ENCODE assay signal across 18 mouse cellular contexts in genomic region chr9:45945721-45946120, GRCm38 (mm10). TPM values are rescaled to one million over a fixed set of nuclear protein-coding genes. Genes with fewer than 3 reads are reported as not detected.
A peak's percentile ranks its signal among the peaks of the same experiment; 100 is the strongest.
DNase-seq lines count a peak whose midpoint lies in the region; ATAC-seq and TF ChIP-seq lines count a peak whose summit lies in the region.
"Had no signal": no experiment of that assay in that cellular context is flagged by ENCODE, and none has a peak within 500 bp of the region (broad histone marks: within the 10 kb centered on the region; RNA-seq: fewer than 3 reads in every experiment).

No protein-coding gene starts in this region.

- no peak overlapping the region for H3K9ac ChIP-seq in midbrain, postnatal 0 days (replicated peaks; ENCODE audit: low read length, poor library complexity, severe bottlenecking)
- H3K9ac ChIP-seq: forebrain, embryonic 15.5 days; heart, embryonic 15.5 days; lung, embryonic 14.5 days had no signal

- no peak overlapping the region for H3K4me3 ChIP-seq in midbrain, postnatal 0 days (ENCODE audit: low read depth, low read length)
- H3K4me3 ChIP-seq: forebrain, embryonic 15.5 days; heart, embryonic 15.5 days; hindbrain, embryonic 13.5 days had no signal

- H3K9me3 ChIP-seq in midbrain, postnatal 0 days (ENCODE audit: low read length), result no peaks in the 10 kb centered on the region
- H3K9me3 ChIP-seq: forebrain, embryonic 15.5 days; G1E; heart, embryonic 15.5 days; hindbrain, embryonic 13.5 days had no signal

- H3K27me3 ChIP-seq in midbrain, postnatal 0 days (ENCODE audit: insufficient read depth, low read length), result no peaks in the 10 kb centered on the region
- H3K27me3 ChIP-seq: forebrain, embryonic 15.5 days; heart, embryonic 15.5 days; hindbrain, embryonic 13.5 days had no signal

- no peak for TF ChIP-seq CTCF in midbrain, postnatal 0 days (IDR thresholded peaks at IDR 0.05)

- peak; percentile 5 for DNase-seq in gastrocnemius, postnatal 25 days
- no peak for DNase-seq in gastrocnemius, adult 18-20 months (ENCODE audit: low spot score)
- peak; percentile 47 for DNase-seq in brain, adult 2 months (ENCODE audit: low read depth, low spot score)
- DNase-seq in cerebellum, postnatal 36 days, result peak; percentile 58 to 61
- peak; percentile 65 for DNase-seq in thymus, postnatal 14 days
- DNase-seq in adrenal gland, adult 18-20 months (ENCODE audit: low spot score in 2 of 2), result no peak
- no peak for DNase-seq in midbrain, postnatal 0 days (ENCODE audit: low spot score)
- no peak for DNase-seq in kidney, postnatal 10 days
- DNase-seq: adrenal gland, postnatal 25 days; gastrocnemius, postnatal 14 days; kidney, adult 11 months; kidney, postnatal 4 days; lung, embryonic 14.5 days had no signal

- H3K36me3 ChIP-seq in midbrain, postnatal 0 days (ENCODE audit: insufficient read depth, low read length), result peaks cover 89% of the 10 kb centered on the region

- no peaks in the 10 kb centered on the region for H3K4me1 ChIP-seq in midbrain, postnatal 0 days (ENCODE audit: insufficient read depth, low read length)
- H3K4me1 ChIP-seq: forebrain, embryonic 15.5 days; heart, embryonic 15.5 days; hindbrain, embryonic 13.5 days had no signal

- no peak for ATAC-seq in midbrain, postnatal 0 days (ENCODE audit: low FRiP score)
- ATAC-seq: forebrain, embryonic 15.5 days; midbrain, embryonic 16.5 days had no signal

- WGBS in midbrain, postnatal 0 days, result 87% methylated on average over 13 of the region's 13 CpGs

- H3K4me2 ChIP-seq in midbrain, postnatal 0 days (ENCODE audit: low read depth, low read length, poor library complexity, severe bottlenecking), result no peak overlapping the region
- H3K4me2 ChIP-seq: forebrain, embryonic 15.5 days; heart, embryonic 15.5 days; hindbrain, embryonic 13.5 days; lung, embryonic 14.5 days had no signal

- no peak overlapping the region for H3K27ac ChIP-seq in midbrain, postnatal 0 days (ENCODE audit: low read depth, low read length)
- H3K27ac ChIP-seq: forebrain, embryonic 15.5 days; heart, embryonic 15.5 days; hindbrain, embryonic 13.5 days had no signal

RNA-seq across cellular contexts. Expression of gene Sidt2, which starts 9.3 kb away (rescaled TPM):
- 10 to 100 TPM; 67.9 to 70.2 TPM for total RNA-seq in gastrocnemius, postnatal 25 days (2021)
- 10 to 100 TPM; 57.8 to 66.2 TPM for total RNA-seq in gastrocnemius, adult 18-20 months (2021)
- 100 to 1,000 TPM; 119 to 265 TPM for total RNA-seq in adrenal gland, adult 18-20 months (2021)
- 107 and 115 TPM in 2 replicates for total RNA-seq in midbrain, postnatal 0 days (2014; rRNA removed)
- polyA plus RNA-seq in midbrain, postnatal 0 days (2015; fragmentation: Nextera tagmentation; extraction: Ambion mirVana), result 46.7 and 50.8 TPM in 2 replicates

RNA-seq across cellular contexts. Expression of gene Tagln, which starts 9.9 kb away (rescaled TPM):
- 100 to 1,000 TPM in 1 of 2 experiments, 10 to 100 TPM in 1; 37.7 to 102 TPM for total RNA-seq in gastrocnemius, postnatal 25 days (2021)
- total RNA-seq in gastrocnemius, adult 18-20 months (2021), result 10 to 100 TPM; 40.9 to 62.1 TPM
- total RNA-seq in adrenal gland, adult 18-20 months (2021), result 100 to 1,000 TPM in 1 of 2 experiments, 10 to 100 TPM in 1; 92.8 to 152 TPM
- total RNA-seq in midbrain, postnatal 0 days (2014; rRNA removed), result 5.2 and 5.3 TPM in 2 replicates
- polyA plus RNA-seq in midbrain, postnatal 0 days (2015; fragmentation: Nextera tagmentation; extraction: Ambion mirVana), result 4.2 and 5.2 TPM in 2 replicates

RNA-seq across cellular contexts. Expression of gene Rnf214, which starts 39.0 kb away (rescaled TPM):
- total RNA-seq in gastrocnemius, postnatal 25 days (2021), result 10 to 100 TPM; 20.6 to 22.7 TPM
- total RNA-seq in gastrocnemius, adult 18-20 months (2021), result 10 to 100 TPM; 28.2 to 29.5 TPM
- 10 to 100 TPM; 35.6 to 39.4 TPM for total RNA-seq in adrenal gland, adult 18-20 months (2021)
- total RNA-seq in midbrain, postnatal 0 days (2014; rRNA removed), result 51.4 and 53.4 TPM in 2 replicates
- 70.5 and 84.6 TPM in 2 replicates for polyA plus RNA-seq in midbrain, postnatal 0 days (2015; fragmentation: Nextera tagmentation; extraction: Ambion mirVana)

RNA-seq across cellular contexts. Expression of gene Pcsk7, which starts 39.4 kb away (rescaled TPM):
- total RNA-seq in gastrocnemius, postnatal 25 days (2021), result 10 to 100 TPM in 1 of 2 experiments, 1 to 10 TPM in 1; 9.6 to 10.0 TPM
- 1 to 10 TPM; 8.0 to 9.0 TPM for total RNA-seq in gastrocnemius, adult 18-20 months (2021)
- 10 to 100 TPM; 26.2 to 27.0 TPM for total RNA-seq in adrenal gland, adult 18-20 months (2021)
- total RNA-seq in midbrain, postnatal 0 days (2014; rRNA removed), result 23.2 and 46.8 TPM in 2 replicates
- 18.2 and 20.2 TPM in 2 replicates for polyA plus RNA-seq in midbrain, postnatal 0 days (2015; fragmentation: Nextera tagmentation; extraction: Ambion mirVana)

Comparison
In these comparisons a context has a peak if more than half of its experiments do, and no peak if none do; other contexts are left out.
1. DNase-seq: peak in gastrocnemius, postnatal 25 days (single experiment), brain, adult 2 months (single experiment), cerebellum, postnatal 36 days (2 of 2) and thymus, postnatal 14 days (single experiment); none in gastrocnemius, adult 18-20 months (single experiment), adrenal gland, adult 18-20 months (0 of 2), midbrain, postnatal 0 days (single experiment) and kidney, postnatal 10 days (single experiment).